In genomic region chr13:98305257-98305656, GRCm38 (mm10) we compare ENCODE assay signal across 24 mouse cellular contexts. TPM values are rescaled to one million over a fixed set of nuclear protein-coding genes. Genes with fewer than 3 reads are reported as not detected.
DNase-seq lines count a peak whose midpoint lies in the region; ATAC-seq and TF ChIP-seq lines count a peak whose summit lies in the region.
"Had no signal": no experiment of that assay in that cellular context is flagged by ENCODE, and none has a peak within 500 bp of the region (broad histone marks: within the 10 kb centered on the region; RNA-seq: fewer than 3 reads in every experiment).

No protein-coding gene starts in this region.

- no peak overlapping the region for H3K9ac ChIP-seq in lung, embryonic 14.5 days
- no peak overlapping the region for H3K9ac ChIP-seq in midbrain, postnatal 0 days (replicated peaks; ENCODE audit: low read length, poor library complexity, severe bottlenecking)
- no peak overlapping the region for H3K9ac ChIP-seq in midbrain, embryonic 14.5 days (replicated peaks; ENCODE audit: low read length)
- H3K9ac ChIP-seq: embryonic facial prominence, embryonic 13.5 days; forebrain, embryonic 12.5 days; heart, embryonic 13.5 days; hindbrain, embryonic 15.5 days had no signal

- DNase-seq in lung, embryonic 14.5 days: no peak
- no peak for DNase-seq in lung, postnatal 36 days
- DNase-seq in midbrain, postnatal 0 days (ENCODE audit: low spot score): no peak
- no peak for DNase-seq in midbrain, embryonic 14.5 days
- peak; percentile 63 for DNase-seq in ZHBTc4 (ENCODE audit: low read depth, low spot score)
- DNase-seq in thymus, adult 2 months: no peak
- no peak for DNase-seq in ovary, adult 18-20 months (ENCODE audit: low spot score)
- DNase-seq: adrenal gland, postnatal 14 days; cerebellum, adult 18-20 months; cerebellum, adult 9-11 months; cerebellum, postnatal 36 days; gastrocnemius, postnatal 10 days; heart, postnatal 36 days had no signal

- no peak overlapping the region for H3K4me3 ChIP-seq in lung, embryonic 14.5 days (ENCODE audit: low read depth, low read length)
- H3K4me3 ChIP-seq in midbrain, postnatal 0 days (ENCODE audit: low read depth, low read length): no peak overlapping the region
- H3K4me3 ChIP-seq in midbrain, embryonic 14.5 days (replicated peaks; ENCODE audit: low read depth, low read length): no peak overlapping the region
- H3K4me3 ChIP-seq in thymus, adult 2 months (ENCODE audit: control insufficient read depth, insufficient read depth, low read length): no peak overlapping the region
- H3K4me3 ChIP-seq: embryonic facial prominence, embryonic 13.5 days; forebrain, embryonic 12.5 days; heart, embryonic 13.5 days; hindbrain, embryonic 15.5 days had no signal

- 0 out of 2 replicates have a peak, but pooled peaks cover 5% of the 10 kb centered on the region for H3K4me1 ChIP-seq in lung, embryonic 14.5 days (ENCODE audit: insufficient read depth)
- no peaks in the 10 kb centered on the region for H3K4me1 ChIP-seq in midbrain, postnatal 0 days (ENCODE audit: insufficient read depth, low read length)
- peaks cover 5% of the 10 kb centered on the region; the same call in 1 of the 2 replicates for H3K4me1 ChIP-seq in midbrain, embryonic 14.5 days (ENCODE audit: control insufficient read depth, insufficient read depth, low read length)
- no peaks in the 10 kb centered on the region for H3K4me1 ChIP-seq in thymus, adult 2 months (replicated peaks; ENCODE audit: control insufficient read depth, insufficient read depth, low read length)
- H3K4me1 ChIP-seq: hindbrain, embryonic 15.5 days had no signal

- peaks cover 20% of the 10 kb centered on the region for H3K36me3 ChIP-seq in lung, embryonic 14.5 days (ENCODE audit: insufficient read depth)
- peaks cover 5% of the 10 kb centered on the region; the same call in 1 of the 2 replicates for H3K36me3 ChIP-seq in midbrain, postnatal 0 days (ENCODE audit: insufficient read depth, low read length)
- H3K36me3 ChIP-seq in midbrain, embryonic 14.5 days (ENCODE audit: control insufficient read depth, insufficient read depth, low read length): peaks cover 25% of the 10 kb centered on the region
- H3K36me3 ChIP-seq in thymus, adult 2 months (ENCODE audit: control insufficient read depth, insufficient read depth, low read length): peaks cover 19% of the 10 kb centered on the region

- WGBS in lung, embryonic 14.5 days: 91% methylated on average over 9 of the region's 9 CpGs
- WGBS in midbrain, postnatal 0 days: 88% methylated on average over 9 of the region's 9 CpGs
- 84% methylated on average over 9 of the region's 9 CpGs for WGBS in midbrain, embryonic 14.5 days
- 95% methylated on average over 9 of the region's 9 CpGs for WGBS in thymus, adult 2 months

- no peak overlapping the region for H3K4me2 ChIP-seq in lung, embryonic 14.5 days
- H3K4me2 ChIP-seq in midbrain, postnatal 0 days (ENCODE audit: low read depth, low read length, poor library complexity, severe bottlenecking): no peak overlapping the region
- H3K4me2 ChIP-seq in midbrain, embryonic 14.5 days (ENCODE audit: low read length): no peak overlapping the region
- H3K4me2 ChIP-seq: embryonic facial prominence, embryonic 13.5 days; forebrain, embryonic 12.5 days; heart, embryonic 13.5 days; hindbrain, embryonic 15.5 days had no signal

- no peak for ATAC-seq in lung, embryonic 14.5 days (ENCODE audit: insufficient read depth)
- no peak for ATAC-seq in midbrain, postnatal 0 days (ENCODE audit: low FRiP score)
- no peak for ATAC-seq in midbrain, embryonic 14.5 days (ENCODE audit: low FRiP score, low TSS enrichment)
- ATAC-seq: forebrain, embryonic 16.5 days had no signal

- TF ChIP-seq POLR2A in thymus, adult 2 months (IDR thresholded peaks at IDR 0.05; ENCODE audit: control insufficient read depth, extremely low read depth, insufficient read depth, low read length, poor library complexity): no peak

- H3K27me3 ChIP-seq in lung, embryonic 14.5 days (ENCODE audit: insufficient read depth, low read length): no peaks in the 10 kb centered on the region
- H3K27me3 ChIP-seq in midbrain, postnatal 0 days (ENCODE audit: insufficient read depth, low read length): no peaks in the 10 kb centered on the region
- H3K27me3 ChIP-seq in midbrain, embryonic 14.5 days (ENCODE audit: control insufficient read depth, insufficient read depth, low read length): no peaks in the 10 kb centered on the region
- H3K27me3 ChIP-seq in thymus, adult 2 months (ENCODE audit: control insufficient read depth, insufficient read depth, low read length): no peaks in the 10 kb centered on the region
- H3K27me3 ChIP-seq: embryonic facial prominence, embryonic 13.5 days; forebrain, embryonic 12.5 days; heart, embryonic 13.5 days; hindbrain, embryonic 15.5 days had no signal

- no peaks in the 10 kb centered on the region for H3K9me3 ChIP-seq in lung, embryonic 14.5 days (ENCODE audit: low read depth, low read length)
- no peaks in the 10 kb centered on the region for H3K9me3 ChIP-seq in midbrain, postnatal 0 days (ENCODE audit: low read length)
- H3K9me3 ChIP-seq in midbrain, embryonic 14.5 days (ENCODE audit: control insufficient read depth, low read length): no peaks in the 10 kb centered on the region
- H3K9me3 ChIP-seq: embryonic facial prominence, embryonic 13.5 days; forebrain, embryonic 12.5 days; heart, embryonic 13.5 days; hindbrain, embryonic 15.5 days had no signal

- 0 out of 2 replicates have a peak, but pooled peaks have one; percentile 1 for TF ChIP-seq CTCF in lung, embryonic 14.5 days (IDR thresholded peaks at IDR 0.05; ENCODE audit: low read depth)
- peak; percentile 26 for TF ChIP-seq CTCF in midbrain, postnatal 0 days (IDR thresholded peaks at IDR 0.05)
- TF ChIP-seq CTCF in thymus, adult 2 months (IDR thresholded peaks at IDR 0.05; ENCODE audit: borderline replicate concordance, control insufficient read depth, extremely low read depth, insufficient read depth, low read length, poor library complexity): no peak

- H3K27ac ChIP-seq in lung, embryonic 14.5 days (ENCODE audit: low read depth): no peak overlapping the region
- H3K27ac ChIP-seq in midbrain, postnatal 0 days (ENCODE audit: low read depth, low read length): no peak overlapping the region
- no peak overlapping the region for H3K27ac ChIP-seq in midbrain, embryonic 14.5 days (replicated peaks; ENCODE audit: low read depth, low read length)
- no peak overlapping the region for H3K27ac ChIP-seq in thymus, adult 2 months (ENCODE audit: control insufficient read depth, insufficient read depth, low read length)
- H3K27ac ChIP-seq: embryonic facial prominence, embryonic 13.5 days; forebrain, embryonic 12.5 days; heart, embryonic 13.5 days; hindbrain, embryonic 15.5 days had no signal

RNA-seq across cellular contexts. Expression of gene Btf3, which starts 11.5 kb away (rescaled TPM):
- 746 and 761 TPM in 2 replicates for polyA plus RNA-seq in lung, embryonic 14.5 days (2014; fragmentation: Nextera tagmentation; extraction: Ambion mirVana)
- total RNA-seq in midbrain, postnatal 0 days (2014; rRNA removed): 269 and 303 TPM in 2 replicates
- 441 and 472 TPM in 2 replicates for polyA plus RNA-seq in midbrain, postnatal 0 days (2015; fragmentation: Nextera tagmentation; extraction: Ambion mirVana)
- polyA plus RNA-seq in midbrain, embryonic 14.5 days (2014; fragmentation: Nextera tagmentation; extraction: Ambion mirVana): 568 and 574 TPM in 2 replicates
- polyA plus RNA-seq in thymus, adult 2 months (2012; rRNA removed): 200 and 204 TPM in 2 replicates

RNA-seq across cellular contexts. Expression of gene Gm21976, which starts 25.6 kb away (rescaled TPM):
- polyA plus RNA-seq in lung, embryonic 14.5 days (2014; fragmentation: Nextera tagmentation; extraction: Ambion mirVana): not detected in 2 replicates
- 3.0 TPM in 1 of 2 replicates, not detected in the other for total RNA-seq in midbrain, postnatal 0 days (2014; rRNA removed)
- polyA plus RNA-seq in midbrain, postnatal 0 days (2015; fragmentation: Nextera tagmentation; extraction: Ambion mirVana): not detected in 2 replicates
- polyA plus RNA-seq in midbrain, embryonic 14.5 days (2014; fragmentation: Nextera tagmentation; extraction: Ambion mirVana): not detected in 2 replicates
- 0.34 TPM in 1 of 2 replicates, not detected in the other for polyA plus RNA-seq in thymus, adult 2 months (2012; rRNA removed)
- total RNA-seq: adrenal gland, postnatal 14 days; ES-E14; gastrocnemius, postnatal 10 days; gastrocnemius, postnatal 4 days; heart, postnatal 36 days had no signal
- polyA plus RNA-seq: C2C12; embryonic facial prominence, embryonic 13.5 days; forebrain, embryonic 12.5 days; forebrain, embryonic 16.5 days; frontal cortex, adult 2 months; heart, embryonic 13.5 days; heart, postnatal 0 days; hindbrain, embryonic 11.5 days; hindbrain, embryonic 15.5 days had no signal

RNA-seq across cellular contexts. Expression of gene Ankra2, which starts 42.4 kb away (rescaled TPM):
- polyA plus RNA-seq in lung, embryonic 14.5 days (2014; fragmentation: Nextera tagmentation; extraction: Ambion mirVana): 19.8 and 21.2 TPM in 2 replicates
- total RNA-seq in midbrain, postnatal 0 days (2014; rRNA removed): 81.8 and 102 TPM in 2 replicates
- 102 and 109 TPM in 2 replicates for polyA plus RNA-seq in midbrain, postnatal 0 days (2015; fragmentation: Nextera tagmentation; extraction: Ambion mirVana)
- 97.6 and 110 TPM in 2 replicates for polyA plus RNA-seq in midbrain, embryonic 14.5 days (2014; fragmentation: Nextera tagmentation; extraction: Ambion mirVana)
- polyA plus RNA-seq in thymus, adult 2 months (2012; rRNA removed): 15.3 and 18.9 TPM in 2 replicates

RNA-seq across cellular contexts. Expression of gene Utp15, which starts 42.4 kb away (rescaled TPM):
- polyA plus RNA-seq in lung, embryonic 14.5 days (2014; fragmentation: Nextera tagmentation; extraction: Ambion mirVana): 38.3 and 40.9 TPM in 2 replicates
- total RNA-seq in midbrain, postnatal 0 days (2014; rRNA removed): 24.7 and 35.2 TPM in 2 replicates
- polyA plus RNA-seq in midbrain, postnatal 0 days (2015; fragmentation: Nextera tagmentation; extraction: Ambion mirVana): 24.1 and 26.0 TPM in 2 replicates
- polyA plus RNA-seq in midbrain, embryonic 14.5 days (2014; fragmentation: Nextera tagmentation; extraction: Ambion mirVana): 27.5 and 35.1 TPM in 2 replicates
- polyA plus RNA-seq in thymus, adult 2 months (2012; rRNA removed): 11.3 and 12.9 TPM in 2 replicates

RNA-seq across cellular contexts. Expression of gene Foxd1, which starts 48.8 kb away (rescaled TPM):
- polyA plus RNA-seq in lung, embryonic 14.5 days (2014; fragmentation: Nextera tagmentation; extraction: Ambion mirVana): not detected in 2 replicates
- 2.4 and 2.5 TPM in 2 replicates for total RNA-seq in midbrain, postnatal 0 days (2014; rRNA removed)
- polyA plus RNA-seq in midbrain, postnatal 0 days (2015; fragmentation: Nextera tagmentation; extraction: Ambion mirVana): 0.59 and 0.74 TPM in 2 replicates
- polyA plus RNA-seq in midbrain, embryonic 14.5 days (2014; fragmentation: Nextera tagmentation; extraction: Ambion mirVana): 0.12 and 0.54 TPM in 2 replicates
- polyA plus RNA-seq in thymus, adult 2 months (2012; rRNA removed): 0.03 TPM in 2 replicates
- polyA plus RNA-seq: heart, postnatal 0 days had no signal
